In the genomic region with DNA sequence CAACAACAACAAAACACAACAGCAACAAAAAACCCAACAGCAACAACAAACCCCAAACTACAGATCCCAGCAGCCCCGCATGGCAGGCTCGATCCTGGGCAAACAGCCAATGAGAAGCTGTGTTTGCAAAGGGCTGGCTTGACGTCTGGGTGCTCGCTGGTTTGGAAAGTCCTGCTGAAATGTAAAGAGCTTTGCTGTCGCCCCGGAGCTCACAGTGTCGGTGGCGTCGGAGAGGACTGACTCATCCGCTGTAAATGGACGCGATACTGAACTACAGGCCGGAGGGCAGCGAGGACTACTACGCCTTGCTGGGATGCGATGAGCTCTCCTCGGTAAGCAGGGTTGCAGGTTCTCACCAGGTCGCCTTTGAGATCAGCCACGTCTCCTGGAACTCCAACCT, we compare ENCODE assay signal across 8 mouse cellular contexts. TPM values are rescaled to one million over a fixed set of nuclear protein-coding genes. Genes with fewer than 3 reads are reported as not detected.
DNase-seq lines count a peak whose midpoint lies in the region; ATAC-seq lines count a peak whose summit lies in the region.

No protein-coding gene starts in this region.

- DNase-seq in adrenal gland, postnatal 14 days = peak; percentile 89
- peak; percentile 83 for DNase-seq in embryonic facial prominence, embryonic 10.5 days (ENCODE audit: low spot score)
- DNase-seq in kidney, adult 11 months = peak; percentile 86
- peak; percentile 89 for DNase-seq in left cerebral cortex, postnatal 4 days
- DNase-seq in midbrain, embryonic 11.5 days (ENCODE audit: low spot score, missing footprints) = peak; percentile 96
- DNase-seq in right cerebral cortex, postnatal 4 days = peak; percentile 80
- DNase-seq in yolk sac, embryonic 10.5 days (ENCODE audit: low spot score) = peak; percentile 80

- peak; percentile 82 for ATAC-seq in granulocyte monocyte progenitor cell, adult 5-6 weeks (replicated peaks; ENCODE audit: poor library complexity, severe bottlenecking)
- peak; percentile 80 for ATAC-seq in midbrain, embryonic 11.5 days (ENCODE audit: low FRiP score)

- intact Hi-C loops in left cerebral cortex, postnatal 4 days (cut with DNase I) = no loop called here

- H3K4me3 ChIP-seq in embryonic facial prominence, embryonic 10.5 days = peak overlapping the region; percentile 71
- peak overlapping the region; percentile 56 for H3K4me3 ChIP-seq in midbrain, embryonic 11.5 days (ENCODE audit: low read depth, low read length)

- WGBS in embryonic facial prominence, embryonic 10.5 days = under 1% methylated on average over 19 of the region's 19 CpGs
- under 1% methylated on average over 19 of the region's 19 CpGs for WGBS in midbrain, embryonic 11.5 days

- H3K9me3 ChIP-seq in embryonic facial prominence, embryonic 10.5 days = no peaks in the 10 kb centered on the region
- H3K9me3 ChIP-seq in midbrain, embryonic 11.5 days (ENCODE audit: control insufficient read depth, low read length) = no peaks in the 10 kb centered on the region

- H3K4me1 ChIP-seq in embryonic facial prominence, embryonic 10.5 days = peaks cover 6% of the 10 kb centered on the region
- peaks cover 5% of the 10 kb centered on the region; the same call in 1 of the 2 replicates for H3K4me1 ChIP-seq in midbrain, embryonic 11.5 days (ENCODE audit: control insufficient read depth, insufficient read depth, low read length)

- H3K36me3 ChIP-seq in embryonic facial prominence, embryonic 10.5 days (replicated peaks) = no peaks in the 10 kb centered on the region
- no peaks in the 10 kb centered on the region for H3K36me3 ChIP-seq in midbrain, embryonic 11.5 days (ENCODE audit: control insufficient read depth, insufficient read depth, low read length)

- H3K9ac ChIP-seq in midbrain, embryonic 11.5 days (ENCODE audit: low read length) = peak overlapping the region; percentile 57

- peaks cover 6% of the 10 kb centered on the region for H3K27me3 ChIP-seq in embryonic facial prominence, embryonic 10.5 days (replicated peaks; ENCODE audit: low read depth, poor library complexity, severe bottlenecking)
- no peaks in the 10 kb centered on the region; the same call in 1 of the 2 replicates for H3K27me3 ChIP-seq in midbrain, embryonic 11.5 days (ENCODE audit: control insufficient read depth, insufficient read depth, low read length)

- H3K27ac ChIP-seq in embryonic facial prominence, embryonic 10.5 days (replicated peaks) = peak overlapping the region; percentile 70
- no peak overlapping the region for H3K27ac ChIP-seq in midbrain, embryonic 11.5 days (ENCODE audit: low read depth, low read length)

- peak overlapping the region; percentile 69 for H3K4me2 ChIP-seq in midbrain, embryonic 11.5 days

RNA-seq across cellular contexts. Expression of gene Dnajc12, which starts 4.2 kb away (rescaled TPM):
- total RNA-seq in adrenal gland, postnatal 14 days (2021) = 11.9 and 16.0 TPM in 2 replicates
- 8.7 and 9.4 TPM in 2 replicates for polyA plus RNA-seq in embryonic facial prominence, embryonic 10.5 days (2016; fragmentation: Nextera tagmentation; extraction: Ambion mirVana)
- total RNA-seq in granulocyte monocyte progenitor cell, adult 5-6 weeks (2014; fragmentation: Nextera tagmentation) = 8.2 and 12.3 TPM in 2 replicates
- 10.1 and 13.6 TPM in 2 replicates for total RNA-seq in granulocyte monocyte progenitor cell, adult 5-6 weeks (2017)
- 1 to 10 TPM; 5.5 to 6.9 TPM for total RNA-seq in left cerebral cortex, postnatal 4 days (2021)
- polyA plus RNA-seq in midbrain, embryonic 11.5 days (2014; fragmentation: Nextera tagmentation; extraction: Ambion mirVana) = 18.6 and 20.2 TPM in 2 replicates

RNA-seq across cellular contexts. Expression of gene Sirt1, which starts 4.9 kb away (rescaled TPM):
- total RNA-seq in adrenal gland, postnatal 14 days (2021) = 17.7 and 18.1 TPM in 2 replicates
- 6.3 and 6.4 TPM in 2 replicates for polyA plus RNA-seq in embryonic facial prominence, embryonic 10.5 days (2016; fragmentation: Nextera tagmentation; extraction: Ambion mirVana)
- total RNA-seq in granulocyte monocyte progenitor cell, adult 5-6 weeks (2014; fragmentation: Nextera tagmentation) = 20.4 and 31.4 TPM in 2 replicates
- 33.3 and 35.5 TPM in 2 replicates for total RNA-seq in granulocyte monocyte progenitor cell, adult 5-6 weeks (2017)
- 10 to 100 TPM; 14.9 to 17.5 TPM for total RNA-seq in left cerebral cortex, postnatal 4 days (2021)
- 9.8 and 10.0 TPM in 2 replicates for polyA plus RNA-seq in midbrain, embryonic 11.5 days (2014; fragmentation: Nextera tagmentation; extraction: Ambion mirVana)

RNA-seq across cellular contexts. Expression of gene Gm7075, which starts 35.1 kb away (rescaled TPM):
- not detected in 2 replicates for total RNA-seq in adrenal gland, postnatal 14 days (2021)
- not detected in 2 replicates for polyA plus RNA-seq in embryonic facial prominence, embryonic 10.5 days (2016; fragmentation: Nextera tagmentation; extraction: Ambion mirVana)
- not detected in 2 replicates for total RNA-seq in granulocyte monocyte progenitor cell, adult 5-6 weeks (2014; fragmentation: Nextera tagmentation)
- not detected in 2 replicates for total RNA-seq in granulocyte monocyte progenitor cell, adult 5-6 weeks (2017)
- total RNA-seq in left cerebral cortex, postnatal 4 days (2021) = not detected
- polyA plus RNA-seq in midbrain, embryonic 11.5 days (2014; fragmentation: Nextera tagmentation; extraction: Ambion mirVana) = not detected in 2 replicates

RNA-seq across cellular contexts. Expression of gene Ctnna3, which starts 43.5 kb away (rescaled TPM):
- total RNA-seq in adrenal gland, postnatal 14 days (2021) = 1.3 and 1.4 TPM in 2 replicates
- 0.10 and 0.22 TPM in 2 replicates for polyA plus RNA-seq in embryonic facial prominence, embryonic 10.5 days (2016; fragmentation: Nextera tagmentation; extraction: Ambion mirVana)
- not detected in 2 replicates for total RNA-seq in granulocyte monocyte progenitor cell, adult 5-6 weeks (2014; fragmentation: Nextera tagmentation)
- not detected in 2 replicates for total RNA-seq in granulocyte monocyte progenitor cell, adult 5-6 weeks (2017)
- under 1 TPM; 0.66 to 0.90 TPM for total RNA-seq in left cerebral cortex, postnatal 4 days (2021)
- 0.06 TPM in 1 of 2 replicates, not detected in the other for polyA plus RNA-seq in midbrain, embryonic 11.5 days (2014; fragmentation: Nextera tagmentation; extraction: Ambion mirVana)
